Mouse (Mus musculus) midbrain, embryonic 12.5 days (tissue): Measurements from ENCODE around the gene Angel1. TPM values are rescaled to one million over a fixed set of nuclear protein-coding genes. Genes with fewer than 3 reads are reported as not detected.

Experiments used
- ATAC-seq: fragments of 200-750 bp; cut with Nextera tagmentation; 2 replicates; pipeline ENCODE4 v1.8.0; 2017; ENCODE audit warnings: low read depth, moderate TSS enrichment, moderate library complexity; ENCODE audit not compliant: low FRiP score
- H3K27ac ChIP-seq: fragments of 300-500 bp; sonication (generic); replicated peaks from 2 replicates; pipeline ENCODE4 v1.5.1; 2016; ENCODE audit warnings: mild to moderate bottlenecking
- H3K27me3 ChIP-seq: fragments of 300-500 bp; sonication (generic); 2 replicates; pipeline ENCODE4 v1.6.1; 2016; ENCODE audit warnings: mild to moderate bottlenecking
- H3K36me3 ChIP-seq: fragments of 300-500 bp; sonication (generic); 2 replicates; pipeline ENCODE4 v1.6.1; 2016
- H3K4me1 ChIP-seq: fragments of 300-500 bp; sonication (generic); 2 replicates; pipeline ENCODE4 v1.6.1; 2016
- H3K4me2 ChIP-seq: fragments of 300-500 bp; sonication (generic); replicated peaks from 2 replicates; pipeline ENCODE4 v1.6.1; 2016; ENCODE audit warnings: mild to moderate bottlenecking, moderate library complexity
- H3K4me3 ChIP-seq: fragments of 300-500 bp; sonication (generic); 2 replicates; pipeline ENCODE4 v1.5.1; 2016; ENCODE audit warnings: mild to moderate bottlenecking
- H3K9ac ChIP-seq: fragments of 300-500 bp; sonication (generic); replicated peaks from 2 replicates; pipeline ENCODE4 v1.6.1; 2016; ENCODE audit warnings: mild to moderate bottlenecking, moderate library complexity
- H3K9me3 ChIP-seq: fragments of 300-500 bp; sonication (generic); 2 replicates; pipeline ENCODE4 v1.6.1; 2016; ENCODE audit warnings: mild to moderate bottlenecking
- WGBS: fragments of 180-500 bp; shearing (Covaris S2); methylation state at CpG from one replicate; pipeline ENCODE4 v1.1.7; 2016; 5-methylcytosine and 5-hydroxymethylcytosine counted together
- polyA plus RNA-seq: library from polyadenylated mRNA; unstranded; fragments of >200 nt; fragmentation: Nextera tagmentation; extraction: Ambion mirVana; gene quantifications from 2 replicates; pipeline ENCODE4 v1.2.1, GENCODE M21; 2016

Gene Angel1
- polyA plus RNA-seq, 1 experiment from 2014 or later = 14.3 TPM

DNA sequence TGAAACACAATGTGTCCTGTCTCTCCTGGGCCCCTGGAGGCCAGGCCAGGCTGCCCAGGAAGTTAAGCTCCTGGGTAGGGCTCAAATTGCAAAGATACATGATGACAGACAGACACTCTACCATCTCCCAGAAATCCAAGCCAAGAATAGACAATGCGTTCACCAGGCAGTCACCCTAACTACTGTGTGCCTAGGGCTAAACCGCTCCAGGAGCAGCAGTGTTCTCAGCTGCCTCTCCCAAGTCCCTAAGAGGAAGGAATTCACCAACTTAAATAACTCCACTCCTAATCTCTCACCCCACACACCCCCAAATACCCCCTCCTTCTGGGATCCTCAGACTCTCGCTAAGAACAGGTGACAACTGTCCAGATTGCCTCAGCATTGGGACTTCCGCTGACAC lies 54.2 kb downstream of the Angel1 start:
- Histone ChIP-seq H3K27me3 (peaks cover 5% of the 10 kb centered on the region; the same call in 1 of the 2 replicates), H3K9me3 (no peaks in the 10 kb centered on the region), H3K9ac (no peak overlapping the region), H3K4me1 (no peaks in the 10 kb centered on the region), H3K4me3 (no peak overlapping the region), H3K36me3 (no peaks in the 10 kb centered on the region), H3K27ac (no peak overlapping the region), H3K4me2 (no peak overlapping the region)
- WGBS = 80% methylated on average over 4 of the region's 4 CpGs
- no peak for ATAC-seq

DNA sequence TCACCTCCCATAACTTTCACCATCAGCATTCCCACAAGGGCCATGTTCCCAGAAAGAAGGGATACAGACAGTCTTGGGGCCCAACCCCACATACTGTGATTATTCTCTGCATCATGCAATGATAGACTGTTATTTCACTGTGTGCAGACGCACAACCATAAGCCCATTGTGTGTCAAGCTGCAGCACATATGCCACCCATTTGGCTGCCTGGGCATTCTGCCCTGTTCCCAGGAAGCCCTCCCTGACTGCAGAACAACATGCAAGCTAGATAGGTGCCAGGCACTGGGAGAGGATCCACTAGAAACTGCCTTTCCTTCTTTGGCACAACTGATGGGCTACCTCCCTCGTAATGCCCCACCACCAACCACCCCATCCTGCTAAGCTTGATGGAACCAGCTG lies 57.9 kb downstream of the Angel1 start:
- ATAC-seq = no peak

DNA sequence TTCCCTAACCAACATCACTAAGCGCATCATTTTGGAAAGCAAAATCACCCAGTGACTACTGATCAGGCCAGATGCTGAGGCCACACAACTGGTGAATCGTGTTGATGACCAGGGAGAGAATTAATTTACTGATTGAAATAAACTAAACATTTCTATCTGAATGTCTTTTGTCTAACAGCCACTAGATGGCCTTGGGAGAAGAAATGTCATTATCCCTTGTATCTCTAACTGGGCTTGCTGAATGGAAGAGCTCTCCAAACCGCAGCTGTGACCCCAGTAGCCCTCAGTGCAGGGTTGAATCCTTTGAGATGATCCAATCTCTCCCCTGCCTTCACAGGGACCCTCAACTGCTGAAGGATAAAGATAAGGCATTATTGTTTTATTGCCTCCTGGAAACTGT lies 60.6 kb downstream of the Angel1 start:
- no peak overlapping the region for H3K4me3 ChIP-seq

More for the DNA sequence above, 57.9 kb downstream of the Angel1 start:
- Histone ChIP-seq H3K4me1 (no peaks in the 10 kb centered on the region), H3K4me3 (no peak overlapping the region), H3K9ac (no peak overlapping the region), H3K36me3 (no peaks in the 10 kb centered on the region), H3K4me2 (no peak overlapping the region), H3K27me3 (no peaks in the 10 kb centered on the region), H3K27ac (no peak overlapping the region), H3K9me3 (no peaks in the 10 kb centered on the region)
- WGBS = 92% methylated on average over 2 of the region's 2 CpGs

DNA sequence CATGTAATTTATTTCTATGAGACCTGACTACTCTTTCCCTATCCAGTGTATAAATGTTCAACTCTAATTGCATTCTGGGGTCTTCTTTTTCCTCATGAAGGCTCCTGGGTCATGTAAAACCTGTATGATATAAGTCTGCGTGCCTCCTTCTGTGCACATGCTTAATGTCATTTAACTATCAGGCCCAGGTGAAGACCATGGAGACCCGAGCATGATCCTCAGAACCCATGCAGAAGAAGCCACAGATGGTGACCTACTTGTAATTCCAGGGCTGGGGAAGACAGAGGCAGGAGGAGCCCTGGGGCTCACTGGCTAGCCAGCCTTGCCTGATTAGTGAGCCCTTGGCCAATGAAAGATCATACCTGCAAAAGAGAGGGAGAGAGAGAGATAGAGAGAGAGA lies 65.8 kb downstream of the Angel1 start:
- no peak for ATAC-seq
- H3K27ac ChIP-seq = no peak overlapping the region
- 81% methylated on average over 2 of the region's 2 CpGs for WGBS

More for the DNA sequence above, 60.6 kb downstream of the Angel1 start:
- Histone ChIP-seq H3K4me2 (no peak overlapping the region), H3K27ac (no peak overlapping the region), H3K9ac (no peak overlapping the region), H3K9me3 (no peaks in the 10 kb centered on the region), H3K36me3 (no peaks in the 10 kb centered on the region), H3K27me3 (no peaks in the 10 kb centered on the region), H3K4me1 (no peaks in the 10 kb centered on the region)
- ATAC-seq = no peak
- 69% methylated on average over 3 of the region's 3 CpGs for WGBS

DNA sequence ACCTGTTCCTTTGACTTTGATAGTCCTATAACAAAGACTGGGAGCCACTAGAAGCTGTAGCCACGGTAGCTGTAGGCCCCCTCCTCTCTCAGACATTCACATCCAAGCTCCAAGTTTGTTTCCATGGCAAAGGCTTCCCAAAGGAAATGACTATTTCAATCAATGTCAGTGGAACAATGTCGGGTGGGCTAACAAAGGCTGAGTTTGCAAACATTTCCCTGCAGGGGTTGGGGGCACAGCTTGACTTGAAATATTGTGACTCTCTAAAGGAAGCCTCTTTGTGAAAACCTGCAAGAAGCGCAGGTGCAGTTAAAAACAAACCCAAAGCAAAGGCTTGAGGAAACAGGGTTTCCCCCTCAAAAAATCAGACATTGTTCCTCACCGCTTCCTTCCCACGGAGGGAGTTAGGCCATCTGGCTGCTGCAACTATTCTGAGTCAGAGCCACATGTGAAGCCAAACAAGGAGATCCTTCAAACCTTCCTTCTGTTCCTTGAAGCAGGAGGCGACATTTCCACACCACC lies 66.8 kb downstream of the Angel1 start:
- Histone ChIP-seq H3K9me3 (no peaks in the 10 kb centered on the region), H3K4me3 (no peak overlapping the region), H3K9ac (no peak overlapping the region), H3K27me3 (no peaks in the 10 kb centered on the region), H3K4me2 (0 out of 2 replicates have a peak overlapping the region, but pooled peaks have one; percentile 14), H3K4me1 (peaks cover 10% of the 10 kb centered on the region), H3K36me3 (no peaks in the 10 kb centered on the region), H3K27ac (peak overlapping the region; percentile 73)
- peak; percentile 60; the same call in 1 of the 2 replicates for ATAC-seq
- 16% methylated on average over 6 of the region's 6 CpGs for WGBS

More for the DNA sequence above, 65.8 kb downstream of the Angel1 start:
- Histone ChIP-seq H3K4me3 (no peak overlapping the region), H3K36me3 (no peaks in the 10 kb centered on the region), H3K4me1 (peaks cover 10% of the 10 kb centered on the region), H3K27me3 (no peaks in the 10 kb centered on the region), H3K4me2 (no peak overlapping the region), H3K9ac (no peak overlapping the region), H3K9me3 (no peaks in the 10 kb centered on the region)

DNA sequence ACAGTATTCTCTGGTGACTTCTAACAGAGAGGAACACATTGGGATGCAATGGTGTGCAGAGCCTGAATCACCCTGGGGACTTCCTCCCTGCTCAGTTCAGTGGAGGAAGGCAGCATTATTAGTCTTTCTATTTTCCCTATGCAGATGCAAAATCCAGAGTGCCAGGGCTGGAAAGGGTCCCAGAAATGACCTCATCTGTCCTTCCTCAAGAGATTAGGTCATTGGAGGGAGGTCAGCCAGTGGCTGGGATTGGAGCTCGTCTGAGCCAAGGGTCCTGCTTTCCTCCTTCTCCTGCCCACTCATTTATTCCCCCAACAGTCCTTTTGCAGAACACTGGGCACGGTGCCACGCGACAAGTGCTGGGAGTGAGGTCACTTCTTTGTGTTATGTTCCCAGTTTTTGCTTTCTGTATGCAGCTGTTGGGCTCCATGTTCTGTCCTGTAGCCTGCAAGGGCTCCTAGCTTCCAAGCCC lies 73.7 kb downstream of the Angel1 start:
- Histone ChIP-seq H3K9me3 (no peaks in the 10 kb centered on the region), H3K4me2 (no peak overlapping the region), H3K36me3 (no peaks in the 10 kb centered on the region), H3K27me3 (no peaks in the 10 kb centered on the region), H3K27ac (no peak overlapping the region), H3K4me1 (peaks cover 10% of the 10 kb centered on the region; the same call in 1 of the 2 replicates), H3K9ac (no peak overlapping the region), H3K4me3 (no peak overlapping the region)
- no peak for ATAC-seq
- 78% methylated on average over 4 of the region's 4 CpGs for WGBS

DNA sequence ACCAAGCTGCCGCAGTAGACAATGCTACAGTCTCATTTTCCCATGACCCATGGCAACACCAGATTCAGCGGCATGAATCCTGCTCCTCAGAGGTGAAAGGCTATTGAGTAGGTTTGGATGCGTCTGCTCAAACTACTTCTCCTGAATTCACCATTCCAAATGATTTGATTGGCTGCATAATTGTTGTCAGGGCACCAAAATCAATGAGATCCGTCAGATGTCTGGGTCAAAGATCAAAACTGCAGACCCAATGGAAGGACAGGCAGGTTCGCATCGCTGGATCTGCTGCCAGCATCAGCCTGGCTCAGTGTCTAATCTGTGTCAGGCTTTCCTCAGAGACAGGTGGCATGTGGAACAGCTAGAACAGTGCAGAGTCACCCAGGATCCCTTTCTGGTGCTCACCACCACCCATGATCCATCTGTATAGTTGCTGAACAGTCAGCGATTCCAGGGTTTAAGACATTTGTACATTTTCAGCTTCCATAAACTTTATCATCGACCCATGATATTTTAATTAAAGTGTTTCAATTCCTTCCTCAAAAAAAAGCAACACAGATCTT lies 74.9 kb downstream of the Angel1 start:
- Histone ChIP-seq H3K36me3 (no peaks in the 10 kb centered on the region), H3K4me1 (peaks cover 22% of the 10 kb centered on the region), H3K9me3 (no peaks in the 10 kb centered on the region), H3K27ac (no peak overlapping the region), H3K4me2 (no peak overlapping the region), H3K9ac (no peak overlapping the region), H3K4me3 (no peak overlapping the region), H3K27me3 (no peaks in the 10 kb centered on the region)
- ATAC-seq = no peak
- 86% methylated on average over 8 of the region's 8 CpGs for WGBS

Other genes with a start within 250 kb of the Angel1 start
- gene Vash1, start 47.8 kb downstream of the Angel1 start, polyA plus RNA-seq = 33.2 and 36.3 TPM in 2 replicates
- gene Lrrc74a, start 7.9 kb upstream of the Angel1 start, polyA plus RNA-seq = not detected in 2 replicates
- 74.0 and 76.0 TPM in 2 replicates for gene Irf2bpl, start 158.3 kb upstream of the Angel1 start, polyA plus RNA-seq
- 44.3 and 46.4 TPM in 2 replicates for gene Cipc, start 220.6 kb upstream of the Angel1 start, polyA plus RNA-seq